8 mouse cellular contexts compared by ENCODE assay signal in the genomic region with DNA sequence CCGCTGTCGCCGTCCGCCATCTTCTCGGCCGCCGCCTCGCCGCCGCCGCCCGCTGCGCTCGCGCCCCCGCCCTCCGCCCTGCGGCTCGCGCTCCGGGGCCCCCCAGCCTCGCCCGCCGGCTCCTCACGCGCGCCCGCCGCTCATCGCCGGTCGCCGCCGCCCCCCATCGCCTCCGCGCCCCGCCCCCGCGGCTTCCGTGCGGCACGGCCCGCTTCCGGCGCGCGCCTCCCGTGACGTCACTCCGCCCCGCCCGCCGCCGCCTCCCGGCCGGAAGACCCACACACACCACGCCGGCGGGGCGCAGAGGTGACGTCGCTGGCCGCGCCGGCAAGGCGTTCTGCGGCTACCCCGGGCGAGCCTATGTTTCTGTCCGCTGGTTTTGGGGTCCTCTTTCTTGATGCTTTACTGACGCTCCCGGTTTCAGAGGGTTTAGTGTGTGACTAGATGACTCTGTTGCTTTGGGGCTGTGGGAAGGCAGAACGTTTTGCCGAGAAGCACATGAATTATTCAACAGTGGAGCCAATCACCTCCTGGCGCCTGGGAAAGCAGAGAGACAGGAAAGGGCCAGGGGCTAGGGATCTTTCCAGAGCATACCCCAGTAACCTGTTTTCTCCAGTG. TPM values are rescaled to one million over a fixed set of nuclear protein-coding genes. Genes with fewer than 3 reads are reported as not detected.
DNase-seq lines count a peak whose midpoint lies in the region; ATAC-seq and TF ChIP-seq lines count a peak whose summit lies in the region.

TSS of gene Purb (minus strand) at position 51 of the 618 bp plus-strand sequence.

- H3K27ac ChIP-seq in hindbrain, embryonic 10.5 days = peak within 1 kb of the TSS; percentile 96
- peak within 1 kb of the TSS; percentile 95 for H3K27ac ChIP-seq in lung, embryonic 16.5 days (ENCODE audit: low read length)
- peak within 1 kb of the TSS; percentile 84 for H3K27ac ChIP-seq in thymus, adult 2 months (ENCODE audit: control insufficient read depth, insufficient read depth, low read length)

- peaks cover 24% of the 10 kb centered on the region for H3K36me3 ChIP-seq in hindbrain, embryonic 10.5 days
- H3K36me3 ChIP-seq in lung, embryonic 16.5 days (ENCODE audit: control insufficient read depth, insufficient read depth, low read length) = no peaks in the 10 kb centered on the region; the same call in 1 of the 2 replicates
- H3K36me3 ChIP-seq in thymus, adult 2 months (ENCODE audit: control insufficient read depth, insufficient read depth, low read length) = peaks cover 3% of the 10 kb centered on the region; the same call in 1 of the 2 replicates

- H3K9ac ChIP-seq in lung, embryonic 16.5 days (ENCODE audit: low read length) = peak within 1 kb of the TSS; percentile 93

- DNase-seq in MN1 (ENCODE audit: low spot score) = peak; percentile 96
- peak; percentile 90 for DNase-seq in cerebellum, adult 8-10 months
- DNase-seq in hindbrain, embryonic 10.5 days (ENCODE audit: low spot score) = peak; percentile 88
- DNase-seq in layer of hippocampus, adult 9-11 months = peak; percentile 91
- peak; percentile 83 for DNase-seq in ovary, adult 18-20 months (ENCODE audit: low spot score)
- DNase-seq in thymus, adult 2 months = peak; percentile 93

- H3K27me3 ChIP-seq in hindbrain, embryonic 10.5 days (ENCODE audit: insufficient read depth, poor library complexity, severe bottlenecking) = no peaks in the 10 kb centered on the region
- H3K27me3 ChIP-seq in lung, embryonic 16.5 days (ENCODE audit: control insufficient read depth, insufficient read depth, low read depth, low read length) = no peaks in the 10 kb centered on the region
- H3K27me3 ChIP-seq in thymus, adult 2 months (ENCODE audit: control insufficient read depth, insufficient read depth, low read length) = no peaks in the 10 kb centered on the region

- peak; percentile 90 for TF ChIP-seq POLR2A in thymus, adult 2 months (IDR thresholded peaks at IDR 0.05; ENCODE audit: control insufficient read depth, extremely low read depth, insufficient read depth, low read length, poor library complexity)

- 0 out of 2 replicates have a peak, but pooled peaks have one; percentile 22 for TF ChIP-seq CTCF in thymus, adult 2 months (IDR thresholded peaks at IDR 0.05; ENCODE audit: borderline replicate concordance, control insufficient read depth, extremely low read depth, insufficient read depth, low read length, poor library complexity)

- no peaks in the 10 kb centered on the region for H3K9me3 ChIP-seq in hindbrain, embryonic 10.5 days
- no peaks in the 10 kb centered on the region for H3K9me3 ChIP-seq in lung, embryonic 16.5 days (ENCODE audit: control insufficient read depth, low read length)

- H3K4me1 ChIP-seq in hindbrain, embryonic 10.5 days (replicated peaks) = peaks cover 39% of the 10 kb centered on the region
- peaks cover 23% of the 10 kb centered on the region for H3K4me1 ChIP-seq in lung, embryonic 16.5 days (replicated peaks; ENCODE audit: control insufficient read depth, insufficient read depth, low read length)
- H3K4me1 ChIP-seq in thymus, adult 2 months (replicated peaks; ENCODE audit: control insufficient read depth, insufficient read depth, low read length) = peaks cover 5% of the 10 kb centered on the region; the same call in 1 of the 2 replicates

- H3K4me2 ChIP-seq in lung, embryonic 16.5 days (ENCODE audit: low read depth, low read length) = peak within 1 kb of the TSS; percentile 76

- ATAC-seq in frontal cortex, adult (ENCODE audit: low TSS enrichment) = peak; percentile 90
- ATAC-seq in lung, embryonic 16.5 days (ENCODE audit: low read depth) = peak; percentile 95

- H3K4me3 ChIP-seq in hindbrain, embryonic 10.5 days = peak within 1 kb of the TSS; percentile 97
- peak within 1 kb of the TSS; percentile 76 for H3K4me3 ChIP-seq in lung, embryonic 16.5 days (ENCODE audit: low read length)
- H3K4me3 ChIP-seq in thymus, adult 2 months (ENCODE audit: control insufficient read depth, insufficient read depth, low read length) = peak within 1 kb of the TSS; percentile 98

- WGBS in hindbrain, embryonic 10.5 days = 3% methylated on average over 61 of the region's 76 CpGs
- WGBS in lung, embryonic 16.5 days = under 1% methylated on average over 21 of the region's 76 CpGs
- WGBS in thymus, adult 2 months = 16% methylated on average over 76 of the region's 76 CpGs

RNA-seq across cellular contexts. Expression of gene Purb, which starts in this region (rescaled TPM):
- polyA plus RNA-seq in hindbrain, embryonic 10.5 days (2016; fragmentation: Nextera tagmentation; extraction: Ambion mirVana) = 9.6 and 15.6 TPM in 2 replicates
- 31.2 and 32.6 TPM in 2 replicates for polyA plus RNA-seq in lung, embryonic 16.5 days (2015; fragmentation: Nextera tagmentation; extraction: Ambion mirVana)
- polyA plus RNA-seq in thymus, adult 2 months (2012; rRNA removed) = 12.7 and 17.8 TPM in 2 replicates

Comparison
In these comparisons a context has a peak if more than half of its experiments do, and no peak if none do; other contexts are left out.
1. Peak in every context shown above with its lines: DNase-seq, ATAC-seq, H3K4me3 ChIP-seq and H3K27ac ChIP-seq.